Mouse (Mus musculus) stomach, postnatal 0 days (tissue): ENCODE data around the gene Lrch4.

Experiments used
- CTCF ChIP-seq: IDR thresholded peaks from 2 replicates; pipeline ENCODE4 v1.5.1; 2016; ENCODE audit warnings: antibody characterized with exemption, low read depth, mild to moderate bottlenecking, moderate library complexity
- EP300 ChIP-seq: optimal IDR thresholded peaks from 2 replicates; pipeline ENCODE3; 2016; ENCODE audit warnings: antibody characterized with exemption

DNA sequence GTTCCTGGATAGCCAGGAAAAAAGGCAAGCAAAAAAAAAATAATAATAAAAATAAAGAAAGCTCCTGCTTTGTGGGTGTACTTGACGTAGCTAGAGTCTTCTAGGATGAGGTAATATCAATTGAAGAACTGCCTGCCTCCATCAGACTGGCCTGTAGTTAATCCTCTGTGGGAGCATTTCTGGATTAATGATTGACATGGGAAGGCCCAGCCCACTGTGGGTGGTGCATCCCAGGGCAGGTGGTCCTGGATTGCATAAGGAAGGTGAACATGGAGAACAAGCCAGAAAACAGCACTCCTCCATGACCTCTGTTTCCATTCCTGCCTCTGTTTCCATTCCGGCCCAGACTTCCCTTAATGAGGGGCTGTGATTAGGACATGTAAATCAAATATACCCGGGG, 49.8 kb downstream of the Lrch4 start:
- TF ChIP-seq CTCF (no peak), EP300 (no peak)
